Mouse (Mus musculus): ENCODE measurements around the gene Nfu1.
"Not testable (repeated sequence)": the region's sequence is repeated elsewhere in the genome, so short reads cannot be mapped to it uniquely, and the experiment has no call there.

Gene Nfu1

DNA sequence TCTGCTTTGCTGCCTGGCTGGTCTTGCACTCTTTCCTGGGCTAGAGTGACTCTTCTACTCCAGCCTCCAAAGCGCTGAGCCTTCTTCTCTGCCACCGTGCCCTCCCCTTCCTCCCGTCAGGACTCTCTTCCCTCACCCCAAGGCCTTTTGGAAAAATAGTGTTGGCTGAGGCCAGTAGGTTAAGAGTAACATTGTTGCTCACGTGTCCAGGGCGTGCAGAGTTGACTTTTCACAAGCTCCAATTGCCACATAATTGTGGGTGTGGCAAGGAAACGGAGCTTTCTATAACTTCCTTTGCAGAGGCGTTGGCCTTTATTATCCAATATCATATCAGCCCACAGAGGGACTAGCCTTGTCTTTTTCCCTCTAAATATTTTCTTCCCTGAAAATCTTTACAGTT, 17.9 kb downstream of the Nfu1 start:
- no peak for DNase-seq (ENCODE audit: inconsistent ontology term)

DNA sequence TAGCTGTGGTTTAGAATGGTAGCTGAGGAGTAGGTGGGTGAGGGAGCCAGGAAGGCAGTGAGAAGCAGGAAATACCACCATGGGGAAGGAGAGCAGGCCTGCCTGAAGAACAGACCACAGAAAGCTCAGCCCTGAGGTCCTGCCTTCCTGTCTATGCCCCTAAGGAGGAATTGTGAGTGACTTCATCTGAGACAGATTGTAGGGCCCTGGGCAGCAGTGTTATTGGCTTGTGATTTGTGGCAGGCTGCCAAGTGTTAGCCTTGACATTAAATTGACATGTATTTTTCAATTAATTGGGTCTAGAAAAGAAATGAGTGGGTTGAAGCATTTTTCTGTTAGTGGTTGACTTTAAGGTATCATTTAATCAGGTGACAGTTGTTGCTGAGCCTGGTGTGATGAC, 19.8 kb downstream of the Nfu1 start:
- no peak for DNase-seq (ENCODE audit: inconsistent ontology term)

- not testable (repeated sequence) for DNase-seq (ENCODE audit: inconsistent ontology term)
These were observed 22.3 kb downstream of the Nfu1 start for GRCm38 (mm10) chr6:87031310-87031709.

- DNase-seq (ENCODE audit: inconsistent ontology term): no peak
These were observed 23.4 kb downstream of the Nfu1 start for GRCm38 (mm10) chr6:87032401-87032800.

DNA sequence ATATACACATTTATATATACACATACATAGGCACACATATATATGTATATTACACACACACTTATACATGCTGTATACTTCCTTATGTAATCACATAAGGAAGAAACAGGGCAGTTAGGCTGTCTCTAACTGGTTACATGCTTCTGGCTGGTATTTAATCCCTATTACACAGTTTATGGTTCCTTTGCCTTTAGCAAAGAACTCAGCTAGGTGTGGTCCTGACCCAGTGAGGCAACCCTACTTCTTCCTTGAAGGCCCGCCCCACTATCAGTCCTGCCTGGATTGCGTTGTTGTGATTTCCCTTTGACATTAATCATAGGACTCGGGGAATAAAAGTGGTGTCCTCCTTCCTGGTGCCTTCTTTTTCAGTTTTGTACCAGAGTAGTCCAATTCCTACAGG, 25.4 kb downstream of the Nfu1 start:
- DNase-seq (ENCODE audit: inconsistent ontology term): no peak

- peak; percentile 79 for DNase-seq (ENCODE audit: inconsistent ontology term)
These were observed 29.0 kb downstream of the Nfu1 start for GRCm38 (mm10) chr6:87037826-87038620.

DNA sequence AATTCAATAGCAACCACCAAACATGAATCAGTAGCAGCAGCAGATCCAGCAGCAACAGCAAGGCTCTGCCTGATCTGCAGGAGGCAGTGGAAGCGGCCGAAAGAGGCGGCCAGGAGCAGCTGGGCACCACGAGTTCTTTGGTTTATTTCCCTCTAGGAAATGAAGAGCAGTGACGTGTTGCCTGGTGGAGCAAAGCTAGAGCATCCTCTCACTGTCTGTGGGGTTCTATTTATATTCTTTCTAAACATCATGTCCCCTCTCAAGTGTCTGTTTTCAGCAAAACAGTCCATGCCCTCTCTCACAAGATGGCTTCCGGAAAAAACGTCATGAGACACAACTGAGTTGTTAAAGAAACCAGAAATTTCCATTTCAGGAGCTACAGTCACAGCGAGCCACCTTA, 30.1 kb downstream of the Nfu1 start:
- no peak for DNase-seq (ENCODE audit: inconsistent ontology term)

GRCm38 (mm10) chr6:87040971-87041370, 31.9 kb downstream of the Nfu1 start:
- DNase-seq (ENCODE audit: inconsistent ontology term): peak; percentile 58

- no peak for DNase-seq (ENCODE audit: inconsistent ontology term)
These were observed 32.4 kb downstream of the Nfu1 start for GRCm38 (mm10) chr6:87041431-87041830.

- DNase-seq (ENCODE audit: inconsistent ontology term): no peak
These were observed 32.9 kb downstream of the Nfu1 start for GRCm38 (mm10) chr6:87042004-87042336.

DNA sequence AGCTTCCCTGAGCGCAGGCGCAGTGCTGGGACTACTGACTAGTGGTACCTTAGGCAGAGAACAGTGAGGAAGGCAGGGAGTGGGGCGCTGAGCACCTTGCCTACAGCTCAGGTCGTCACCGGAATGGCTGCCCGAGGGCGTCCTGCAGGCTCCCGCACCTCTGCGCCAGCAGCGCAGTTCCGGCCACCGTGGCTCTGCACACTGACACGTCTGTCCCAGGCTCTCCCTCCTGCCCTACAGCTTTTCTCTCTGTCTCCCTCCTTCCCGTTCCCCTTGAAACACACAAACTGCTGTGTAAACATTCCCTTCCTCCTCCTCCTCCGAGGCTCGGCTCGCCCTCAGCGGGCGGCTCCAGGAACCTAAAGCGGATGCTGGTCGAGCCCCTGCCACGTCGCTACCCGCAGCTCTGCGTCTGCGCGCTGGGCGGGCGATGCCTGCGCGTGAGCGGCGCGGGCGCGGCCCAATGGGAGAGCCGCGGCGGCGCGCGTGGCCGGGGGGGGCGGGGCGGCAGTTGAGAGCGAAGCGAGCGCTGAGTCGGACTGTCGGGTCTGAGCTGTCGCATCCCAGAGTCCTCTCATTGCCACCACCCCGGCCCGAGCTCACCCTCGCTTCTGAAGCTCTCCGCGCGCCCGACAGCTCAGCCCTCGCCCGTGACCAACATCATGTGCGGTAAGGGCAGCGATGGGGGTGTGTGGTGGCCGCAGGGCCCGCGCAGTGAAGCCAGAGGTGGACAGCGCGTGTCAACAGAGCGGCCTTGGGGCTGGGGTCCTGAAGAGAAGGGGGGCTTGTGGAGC, 33.5 kb downstream of the Nfu1 start, which contains the start of gene Gfpt1:
TSS of gene Gfpt1 (plus strand) at position 510 of the 794 bp plus-strand sequence.
- peak; percentile 98 for DNase-seq (ENCODE audit: inconsistent ontology term)

GRCm38 (mm10) chr6:87043131-87043516, 34.1 kb downstream of the Nfu1 start:
- DNase-seq (ENCODE audit: inconsistent ontology term): no peak

DNA sequence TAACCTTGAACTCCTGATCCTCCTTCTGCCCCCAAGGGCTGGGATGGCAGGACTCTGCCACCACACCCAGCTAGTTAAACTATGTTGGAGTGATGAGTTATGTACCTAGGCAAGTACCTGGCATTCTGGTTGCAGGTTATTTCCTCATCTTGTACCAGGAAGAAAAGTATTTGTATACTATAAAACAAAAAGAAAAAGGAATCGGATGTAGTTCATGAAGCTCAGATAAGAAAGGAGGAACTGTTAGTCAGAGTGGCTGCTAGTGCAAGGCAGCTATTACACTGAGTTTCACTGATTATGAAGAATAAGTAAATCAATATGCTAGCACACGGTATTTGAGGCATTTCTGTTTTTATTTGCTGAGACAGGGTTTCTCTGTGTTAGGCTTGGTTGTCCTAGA, 35.9 kb downstream of the Nfu1 start:
- DNase-seq (ENCODE audit: inconsistent ontology term): no peak

DNA sequence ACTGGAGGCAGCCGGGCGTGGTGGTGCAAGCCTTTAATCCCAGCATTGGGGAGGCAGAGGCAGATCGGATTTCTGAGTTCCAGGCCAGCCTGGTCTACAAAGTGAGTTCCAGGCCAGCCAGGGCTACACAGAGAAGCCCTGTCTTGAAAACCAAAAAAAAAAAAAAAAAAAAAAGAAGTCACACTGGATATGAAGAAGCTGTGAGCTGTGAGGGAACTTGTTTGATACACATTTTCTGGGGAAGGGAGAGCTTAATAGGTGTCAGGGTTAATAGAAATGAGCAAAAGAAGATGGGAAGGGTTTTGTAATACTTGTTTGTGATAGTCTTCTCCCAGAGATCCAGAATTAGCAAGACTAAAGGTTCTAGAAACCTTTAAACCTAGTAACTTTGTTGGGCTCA, 36.5 kb downstream of the Nfu1 start:
- DNase-seq (ENCODE audit: inconsistent ontology term): no peak

GRCm38 (mm10) chr6:87048712-87049111, 39.7 kb downstream of the Nfu1 start:
- DNase-seq (ENCODE audit: inconsistent ontology term): not testable (repeated sequence)

DNA sequence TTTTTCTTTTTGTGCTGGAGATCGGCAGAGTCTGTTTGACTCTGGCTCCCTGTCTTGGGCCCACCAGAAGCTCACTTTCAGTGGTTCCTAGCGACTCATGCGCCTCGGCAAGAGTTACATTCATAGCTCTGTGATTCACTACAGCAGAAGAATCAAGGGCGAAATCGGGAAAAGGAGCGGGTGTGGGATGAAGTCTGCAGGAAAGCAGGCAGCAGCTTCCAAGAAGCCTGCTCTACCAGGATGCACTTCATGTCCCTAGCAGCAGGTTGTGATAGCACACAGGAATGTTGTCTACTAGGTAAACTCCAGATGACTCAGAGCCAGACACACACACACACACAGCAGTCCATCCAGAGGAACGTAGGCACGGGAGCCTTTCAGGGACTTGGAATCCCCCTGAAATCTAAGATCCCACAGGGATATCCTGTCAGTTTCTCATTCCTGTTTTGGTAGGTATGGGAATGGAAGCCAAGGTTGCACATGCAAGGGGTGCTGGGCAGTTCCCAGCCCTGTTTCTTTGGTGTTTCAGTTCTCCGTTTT, 42.9 kb downstream of the Nfu1 start:
- DNase-seq (ENCODE audit: inconsistent ontology term): no peak

DNA sequence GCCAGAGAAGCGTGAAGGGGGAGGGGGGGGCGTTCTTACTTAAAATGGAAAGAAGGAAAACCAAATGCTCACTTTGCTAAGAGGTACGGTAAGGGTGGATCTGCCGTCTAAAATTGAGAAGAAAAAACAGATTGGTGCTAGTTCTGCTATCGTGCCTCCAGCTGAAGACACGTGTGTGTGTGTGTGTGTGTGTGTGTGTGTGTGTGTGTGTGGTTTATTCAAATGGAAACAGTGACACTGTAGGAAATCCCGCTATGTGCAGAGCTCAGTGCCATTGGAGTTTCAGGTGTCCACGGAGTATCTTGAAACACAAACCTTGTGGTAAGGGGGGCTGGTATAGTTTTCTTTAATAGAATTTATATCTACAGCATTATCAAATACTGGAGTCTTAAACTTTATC, 45.2 kb downstream of the Nfu1 start:
- DNase-seq (ENCODE audit: inconsistent ontology term): no peak

- DNase-seq (ENCODE audit: inconsistent ontology term): no peak
These were observed 50.7 kb downstream of the Nfu1 start for GRCm38 (mm10) chr6:87059754-87060153.

DNA sequence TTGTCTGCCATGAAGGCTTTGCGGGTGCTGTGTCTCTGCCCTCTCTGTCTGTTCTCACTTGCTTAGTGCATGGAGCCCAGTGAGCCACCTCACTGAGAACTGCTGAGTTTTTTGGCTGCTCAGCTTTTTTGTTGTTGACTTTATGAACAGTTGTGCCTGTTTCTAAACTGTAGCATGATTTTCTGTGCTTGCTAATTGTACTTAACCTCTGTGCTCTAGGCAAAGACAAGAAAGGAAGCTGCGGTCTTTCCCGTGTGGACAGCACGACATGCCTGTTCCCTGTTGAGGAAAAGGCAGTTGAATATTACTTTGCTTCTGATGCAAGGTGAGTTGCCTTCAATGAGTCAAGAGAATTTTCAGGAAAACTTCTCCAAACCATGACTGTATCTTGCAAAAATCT, 54.5 kb downstream of the Nfu1 start:
- no peak for DNase-seq (ENCODE audit: inconsistent ontology term)

DNA sequence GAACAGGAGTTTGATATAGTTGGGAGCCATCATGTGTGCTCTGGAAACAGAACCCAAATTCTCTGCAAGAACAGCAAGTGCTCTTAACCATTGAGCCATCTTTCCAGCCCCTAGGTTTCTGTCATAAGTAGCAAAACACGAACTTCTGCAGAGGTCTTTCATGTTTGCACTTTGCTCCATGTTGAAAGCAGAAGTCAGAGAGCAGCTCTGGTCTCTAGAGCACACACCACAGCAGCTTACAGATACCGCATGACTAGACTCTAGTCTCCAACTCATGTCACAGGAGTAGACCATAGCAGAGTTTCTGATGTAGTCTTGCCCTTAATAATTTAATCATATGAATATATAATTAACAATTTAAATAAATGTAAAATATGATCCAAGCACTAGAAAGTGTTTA, 59.2 kb downstream of the Nfu1 start:
- no peak for DNase-seq (ENCODE audit: inconsistent ontology term)

- DNase-seq (ENCODE audit: inconsistent ontology term): peak; percentile 3
These were observed 60.3 kb downstream of the Nfu1 start for GRCm38 (mm10) chr6:87069195-87069900.

- no peak for DNase-seq (ENCODE audit: inconsistent ontology term)
These were observed 61.6 kb downstream of the Nfu1 start for GRCm38 (mm10) chr6:87070641-87071040.
